Mouse (Mus musculus): Measurements from ENCODE around the gene Trim8.
A peak's percentile ranks its signal among the peaks of the same experiment; 100 is the strongest.

Trim8 gene

GRCm38 (mm10) chr19:46501401-46502068, at the start of gene Trim8:
Gene Trim8 (plus strand): TSS chr19:46501702.
- DNase-seq, result peak; percentile 84

- DNase-seq, result peak; percentile 32
Measured at GRCm38 (mm10) chr19:46452052-46452827, 49.3 kb upstream of the Trim8 start.

GRCm38 (mm10) chr19:46452916-46453315, 48.6 kb upstream of the Trim8 start:
- DNase-seq, result no peak

GRCm38 (mm10) chr19:46454126-46454880, 47.2 kb upstream of the Trim8 start:
- no peak for DNase-seq

- DNase-seq, result no peak
Measured at GRCm38 (mm10) chr19:46455032-46455431, 46.5 kb upstream of the Trim8 start.

GRCm38 (mm10) chr19:46455556-46455955, 45.9 kb upstream of the Trim8 start:
- no peak for DNase-seq

GRCm38 (mm10) chr19:46456018-46456735, 45.3 kb upstream of the Trim8 start:
- DNase-seq, result no peak

- DNase-seq, result no peak
Measured at GRCm38 (mm10) chr19:46457798-46458197, 43.7 kb upstream of the Trim8 start.

GRCm38 (mm10) chr19:46459256-46459655, 42.2 kb upstream of the Trim8 start:
- DNase-seq, result no peak

- DNase-seq, result no peak
Measured at GRCm38 (mm10) chr19:46459889-46460288, 41.6 kb upstream of the Trim8 start.

- DNase-seq, result no peak
Measured at GRCm38 (mm10) chr19:46462574-46462973, 38.9 kb upstream of the Trim8 start.

- DNase-seq, result no peak
Measured at GRCm38 (mm10) chr19:46463446-46463845, 38.1 kb upstream of the Trim8 start.

GRCm38 (mm10) chr19:46466160-46466559, 35.3 kb upstream of the Trim8 start:
- no peak for DNase-seq

- no peak for DNase-seq
Measured at GRCm38 (mm10) chr19:46467051-46467503, 34.4 kb upstream of the Trim8 start.

GRCm38 (mm10) chr19:46470364-46471240, 30.9 kb upstream of the Trim8 start:
- no peak for DNase-seq

- no peak for DNase-seq
Measured at GRCm38 (mm10) chr19:46471324-46472093, 30.0 kb upstream of the Trim8 start.

GRCm38 (mm10) chr19:46477432-46477845, 24.1 kb upstream of the Trim8 start:
- no peak for DNase-seq

- DNase-seq, result no peak
Measured at GRCm38 (mm10) chr19:46478242-46478641, 23.3 kb upstream of the Trim8 start.

- DNase-seq, result no peak
Measured at GRCm38 (mm10) chr19:46478826-46479225, 22.7 kb upstream of the Trim8 start.

GRCm38 (mm10) chr19:46479306-46480075, 22.0 kb upstream of the Trim8 start:
- DNase-seq, result no peak
